ENCODE assay signal across 20 mouse cellular contexts in genomic region chr9:102789491-102789890, GRCm38 (mm10). TPM values are rescaled to one million over a fixed set of nuclear protein-coding genes. Genes with fewer than 3 reads are reported as not detected.
DNase-seq lines count a peak whose midpoint lies in the region; ATAC-seq and TF ChIP-seq lines count a peak whose summit lies in the region.
"Had no signal": no experiment of that assay in that cellular context is flagged by ENCODE, and none has a peak within 500 bp of the region (broad histone marks: within the 10 kb centered on the region; RNA-seq: fewer than 3 reads in every experiment).

No protein-coding gene starts in this region.

- H3K4me1 ChIP-seq in intestine, embryonic 16.5 days (ENCODE audit: control insufficient read depth, insufficient read depth, low read length) = no peaks in the 10 kb centered on the region
- H3K4me1 ChIP-seq in intestine, embryonic 15.5 days (replicated peaks) = peaks cover 7% of the 10 kb centered on the region; the same call in 1 of the 2 replicates
- peaks cover 7% of the 10 kb centered on the region for H3K4me1 ChIP-seq in thymus, adult 2 months (replicated peaks; ENCODE audit: control insufficient read depth, insufficient read depth, low read length)
- H3K4me1 ChIP-seq: embryonic facial prominence, embryonic 12.5 days; forebrain, embryonic 13.5 days; forebrain, embryonic 15.5 days had no signal

- no peak overlapping the region for H3K27ac ChIP-seq in intestine, embryonic 16.5 days (ENCODE audit: low read length)
- no peak overlapping the region for H3K27ac ChIP-seq in intestine, embryonic 15.5 days
- H3K27ac ChIP-seq in thymus, adult 2 months (ENCODE audit: control insufficient read depth, insufficient read depth, low read length) = no peak overlapping the region
- H3K27ac ChIP-seq: embryonic facial prominence, embryonic 10.5 days; embryonic facial prominence, embryonic 12.5 days; forebrain, embryonic 13.5 days; forebrain, embryonic 15.5 days had no signal

- H3K4me2 ChIP-seq in intestine, embryonic 16.5 days (ENCODE audit: low read depth, low read length) = no peak overlapping the region
- no peak overlapping the region for H3K4me2 ChIP-seq in intestine, embryonic 15.5 days (replicated peaks)
- H3K4me2 ChIP-seq: embryonic facial prominence, embryonic 12.5 days; forebrain, embryonic 13.5 days; forebrain, embryonic 15.5 days had no signal

- H3K36me3 ChIP-seq in intestine, embryonic 16.5 days (ENCODE audit: control insufficient read depth, insufficient read depth, low read length) = no peaks in the 10 kb centered on the region
- no peaks in the 10 kb centered on the region for H3K36me3 ChIP-seq in intestine, embryonic 15.5 days
- no peaks in the 10 kb centered on the region for H3K36me3 ChIP-seq in thymus, adult 2 months (ENCODE audit: control insufficient read depth, insufficient read depth, low read length)
- H3K36me3 ChIP-seq: embryonic facial prominence, embryonic 10.5 days; embryonic facial prominence, embryonic 12.5 days; forebrain, embryonic 15.5 days had no signal

- no peak for TF ChIP-seq POLR2A in thymus, adult 2 months (IDR thresholded peaks at IDR 0.05; ENCODE audit: control insufficient read depth, extremely low read depth, insufficient read depth, low read length, poor library complexity)

- peak; percentile 44 for DNase-seq in ES-CJ7 (ENCODE audit: low read depth, low spot score)
- DNase-seq in ZHBTc4 (ENCODE audit: low read depth, low spot score) = peak; percentile 65
- no peak for DNase-seq in thymus, adult 2 months
- DNase-seq: adrenal gland, adult 2 months; adrenal gland, postnatal 10 days; adrenal gland, postnatal 25 days; B cell, adult 2 months; cerebellum, adult 11 months; cerebellum, adult 18-20 months; cerebellum, adult 8-10 months; cerebellum, postnatal 10 days; cerebellum, postnatal 25 days; forebrain, postnatal 0 days had no signal

- WGBS in intestine, embryonic 16.5 days = 50% methylated on average over 3 of the region's 3 CpGs
- WGBS in intestine, embryonic 15.5 days = 63% methylated on average over 3 of the region's 3 CpGs
- 81% methylated on average over 3 of the region's 3 CpGs for WGBS in thymus, adult 2 months

- no peaks in the 10 kb centered on the region for H3K9me3 ChIP-seq in intestine, embryonic 16.5 days (ENCODE audit: control insufficient read depth, low read length)
- H3K9me3 ChIP-seq in intestine, embryonic 15.5 days = no peaks in the 10 kb centered on the region
- H3K9me3 ChIP-seq: embryonic facial prominence, embryonic 10.5 days; embryonic facial prominence, embryonic 12.5 days; forebrain, embryonic 13.5 days; forebrain, embryonic 15.5 days had no signal

- no peaks in the 10 kb centered on the region for H3K27me3 ChIP-seq in intestine, embryonic 16.5 days (replicated peaks; ENCODE audit: control insufficient read depth, insufficient read depth, low read length)
- H3K27me3 ChIP-seq in intestine, embryonic 15.5 days (replicated peaks) = no peaks in the 10 kb centered on the region
- no peaks in the 10 kb centered on the region for H3K27me3 ChIP-seq in thymus, adult 2 months (ENCODE audit: control insufficient read depth, insufficient read depth, low read length)
- H3K27me3 ChIP-seq: embryonic facial prominence, embryonic 12.5 days; forebrain, embryonic 13.5 days; forebrain, embryonic 15.5 days had no signal

- no peak for TF ChIP-seq CTCF in thymus, adult 2 months (IDR thresholded peaks at IDR 0.05; ENCODE audit: borderline replicate concordance, control insufficient read depth, extremely low read depth, insufficient read depth, low read length, poor library complexity)

- no peak overlapping the region for H3K4me3 ChIP-seq in intestine, embryonic 16.5 days (ENCODE audit: low read length)
- H3K4me3 ChIP-seq in intestine, embryonic 15.5 days (replicated peaks) = no peak overlapping the region
- H3K4me3 ChIP-seq in thymus, adult 2 months (ENCODE audit: control insufficient read depth, insufficient read depth, low read length) = no peak overlapping the region
- H3K4me3 ChIP-seq: embryonic facial prominence, embryonic 10.5 days; embryonic facial prominence, embryonic 12.5 days; forebrain, embryonic 13.5 days; forebrain, embryonic 15.5 days had no signal

- ATAC-seq in intestine, embryonic 16.5 days = 0 out of 2 replicates have a peak, but pooled peaks have one; percentile 44
- ATAC-seq in intestine, embryonic 15.5 days = no peak
- ATAC-seq: CD4-positive, CD25-positive, alpha-beta regulatory T cell, adult 4 months; forebrain, embryonic 13.5 days; forebrain, embryonic 15.5 days; forebrain, postnatal 0 days had no signal

- no peak overlapping the region for H3K9ac ChIP-seq in intestine, embryonic 16.5 days (ENCODE audit: low read depth, low read length)
- no peak overlapping the region for H3K9ac ChIP-seq in intestine, embryonic 15.5 days
- H3K9ac ChIP-seq: embryonic facial prominence, embryonic 12.5 days; forebrain, embryonic 13.5 days; forebrain, embryonic 15.5 days; forebrain, postnatal 0 days had no signal

RNA-seq across cellular contexts. Expression of gene Ryk, which starts 45.2 kb away (rescaled TPM):
- polyA plus RNA-seq in intestine, embryonic 16.5 days (2015; fragmentation: Nextera tagmentation; extraction: Ambion mirVana) = 13.5 and 14.4 TPM in 2 replicates
- polyA plus RNA-seq in intestine, embryonic 15.5 days (2015; fragmentation: Nextera tagmentation; extraction: Ambion mirVana) = 19.7 and 21.2 TPM in 2 replicates
- polyA plus RNA-seq in thymus, adult 2 months (2012; rRNA removed) = 6.8 and 10.7 TPM in 2 replicates
